ENCODE assay signal across 9 mouse cellular contexts in the genomic region with DNA sequence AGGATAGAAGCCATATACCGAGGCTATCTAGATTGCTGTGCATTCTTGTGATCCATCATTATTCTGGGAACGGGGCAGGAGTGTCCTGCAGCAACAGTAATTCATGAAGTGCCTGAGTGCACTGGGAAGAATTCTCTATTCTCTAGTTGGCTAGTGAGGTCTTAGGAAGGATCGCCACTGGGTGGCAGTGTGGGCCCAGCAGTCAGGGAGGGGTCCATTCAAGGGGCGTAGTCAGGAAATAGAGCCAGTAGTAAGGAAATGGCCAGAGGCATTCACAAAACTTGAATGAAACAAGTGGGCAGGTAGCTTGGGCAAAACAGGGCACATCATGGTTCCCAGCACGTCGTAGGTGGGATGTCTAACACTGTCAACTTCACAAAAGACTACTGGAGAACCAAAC. TPM values are rescaled to one million over a fixed set of nuclear protein-coding genes. Genes with fewer than 3 reads are reported as not detected.
A peak's percentile ranks its signal among the peaks of the same experiment; 100 is the strongest.
DNase-seq lines count a peak whose midpoint lies in the region; ATAC-seq and TF ChIP-seq lines count a peak whose summit lies in the region.
"Had no signal": no experiment of that assay in that cellular context is flagged by ENCODE, and none has a peak within 500 bp of the region (broad histone marks: within the 10 kb centered on the region; RNA-seq: fewer than 3 reads in every experiment).

No protein-coding gene starts in this region.

- peak; percentile 91 for TF ChIP-seq CTCF in lung, embryonic 14.5 days (IDR thresholded peaks at IDR 0.05; ENCODE audit: low read depth)

- 3% methylated on average over 6 of the region's 6 CpGs for WGBS in midbrain, embryonic 14.5 days
- WGBS in midbrain, embryonic 16.5 days = 8% methylated on average over 6 of the region's 6 CpGs
- 6% methylated on average over 6 of the region's 6 CpGs for WGBS in embryonic facial prominence, embryonic 14.5 days
- WGBS in lung, embryonic 14.5 days = 1% methylated on average over 6 of the region's 6 CpGs

- H3K4me3 ChIP-seq in midbrain, embryonic 14.5 days (replicated peaks; ENCODE audit: low read depth, low read length) = no peak overlapping the region
- no peak overlapping the region for H3K4me3 ChIP-seq in midbrain, embryonic 16.5 days (ENCODE audit: low read depth, low read length)
- H3K4me3 ChIP-seq in embryonic facial prominence, embryonic 14.5 days (ENCODE audit: low read depth, low read length) = no peak overlapping the region
- no peak overlapping the region for H3K4me3 ChIP-seq in lung, embryonic 14.5 days (ENCODE audit: low read depth, low read length)
- H3K4me3 ChIP-seq: neural tube, embryonic 12.5 days had no signal

- DNase-seq in midbrain, embryonic 14.5 days = peak; percentile 82
- DNase-seq in adrenal gland, postnatal 14 days = peak; percentile 91
- peak; percentile 70 for DNase-seq in embryonic facial prominence, embryonic 14.5 days (ENCODE audit: low spot score)
- peak; percentile 87 to 92 for DNase-seq in kidney, postnatal 25 days
- DNase-seq in lung, embryonic 14.5 days = peak; percentile 91
- DNase-seq in right cerebral cortex, postnatal 25 days = peak; percentile 65
- DNase-seq in yolk sac, embryonic 10.5 days (ENCODE audit: low spot score) = peak; percentile 75

- no peak overlapping the region for H3K27ac ChIP-seq in midbrain, embryonic 14.5 days (replicated peaks; ENCODE audit: low read depth, low read length)
- H3K27ac ChIP-seq in midbrain, embryonic 16.5 days (ENCODE audit: low read length) = no peak overlapping the region
- no peak overlapping the region for H3K27ac ChIP-seq in embryonic facial prominence, embryonic 14.5 days (replicated peaks; ENCODE audit: low read depth, low read length)
- no peak overlapping the region for H3K27ac ChIP-seq in lung, embryonic 14.5 days (ENCODE audit: low read depth)
- H3K27ac ChIP-seq: neural tube, embryonic 12.5 days had no signal

- H3K36me3 ChIP-seq in midbrain, embryonic 14.5 days (ENCODE audit: control insufficient read depth, insufficient read depth, low read length) = no peaks in the 10 kb centered on the region
- H3K36me3 ChIP-seq in midbrain, embryonic 16.5 days (ENCODE audit: control insufficient read depth, insufficient read depth, low read length) = no peaks in the 10 kb centered on the region
- no peaks in the 10 kb centered on the region for H3K36me3 ChIP-seq in embryonic facial prominence, embryonic 14.5 days (ENCODE audit: control insufficient read depth, insufficient read depth, low read length)
- H3K36me3 ChIP-seq in lung, embryonic 14.5 days (ENCODE audit: insufficient read depth) = no peaks in the 10 kb centered on the region
- H3K36me3 ChIP-seq: neural tube, embryonic 12.5 days had no signal

- no peak for ATAC-seq in midbrain, embryonic 14.5 days (ENCODE audit: low FRiP score, low TSS enrichment)
- ATAC-seq in midbrain, embryonic 16.5 days = no peak
- no peak for ATAC-seq in embryonic facial prominence, embryonic 14.5 days (ENCODE audit: low read depth)
- ATAC-seq in lung, embryonic 14.5 days (ENCODE audit: insufficient read depth) = no peak

- H3K4me1 ChIP-seq in midbrain, embryonic 14.5 days (ENCODE audit: control insufficient read depth, insufficient read depth, low read length) = peaks cover 19% of the 10 kb centered on the region
- H3K4me1 ChIP-seq in midbrain, embryonic 16.5 days (ENCODE audit: control insufficient read depth, insufficient read depth, low read length) = peaks cover 12% of the 10 kb centered on the region
- peaks cover 5% of the 10 kb centered on the region for H3K4me1 ChIP-seq in embryonic facial prominence, embryonic 14.5 days (ENCODE audit: control insufficient read depth, insufficient read depth, low read length)
- peaks cover 12% of the 10 kb centered on the region; the same call in 1 of the 2 replicates for H3K4me1 ChIP-seq in lung, embryonic 14.5 days (ENCODE audit: insufficient read depth)

- no peak overlapping the region for H3K4me2 ChIP-seq in midbrain, embryonic 14.5 days (ENCODE audit: low read length)
- no peak overlapping the region for H3K4me2 ChIP-seq in midbrain, embryonic 16.5 days (ENCODE audit: low read length)
- no peak overlapping the region for H3K4me2 ChIP-seq in embryonic facial prominence, embryonic 14.5 days (ENCODE audit: low read depth, low read length)
- H3K4me2 ChIP-seq in lung, embryonic 14.5 days = no peak overlapping the region
- H3K4me2 ChIP-seq: neural tube, embryonic 12.5 days had no signal

- peaks cover 4% of the 10 kb centered on the region; the same call in 1 of the 2 replicates for H3K27me3 ChIP-seq in midbrain, embryonic 14.5 days (ENCODE audit: control insufficient read depth, insufficient read depth, low read length)
- peaks cover 6% of the 10 kb centered on the region; the same call in 1 of the 2 replicates for H3K27me3 ChIP-seq in midbrain, embryonic 16.5 days (ENCODE audit: control insufficient read depth, insufficient read depth, low read depth, low read length)
- H3K27me3 ChIP-seq in embryonic facial prominence, embryonic 14.5 days (replicated peaks; ENCODE audit: control insufficient read depth, insufficient read depth, low read length) = no peaks in the 10 kb centered on the region
- no peaks in the 10 kb centered on the region for H3K27me3 ChIP-seq in lung, embryonic 14.5 days (ENCODE audit: insufficient read depth, low read length)

- H3K9me3 ChIP-seq in midbrain, embryonic 14.5 days (ENCODE audit: control insufficient read depth, low read length) = no peaks in the 10 kb centered on the region
- no peaks in the 10 kb centered on the region for H3K9me3 ChIP-seq in midbrain, embryonic 16.5 days (replicated peaks; ENCODE audit: control insufficient read depth, low read length, poor library complexity, severe bottlenecking)
- H3K9me3 ChIP-seq in embryonic facial prominence, embryonic 14.5 days (ENCODE audit: control insufficient read depth, low read length) = no peaks in the 10 kb centered on the region
- no peaks in the 10 kb centered on the region for H3K9me3 ChIP-seq in lung, embryonic 14.5 days (ENCODE audit: low read depth, low read length)
- H3K9me3 ChIP-seq: neural tube, embryonic 12.5 days had no signal

- H3K9ac ChIP-seq in midbrain, embryonic 14.5 days (replicated peaks; ENCODE audit: low read length) = no peak overlapping the region
- no peak overlapping the region for H3K9ac ChIP-seq in midbrain, embryonic 16.5 days (ENCODE audit: low read depth, low read length)
- no peak overlapping the region for H3K9ac ChIP-seq in embryonic facial prominence, embryonic 14.5 days (ENCODE audit: low read depth, low read length)
- H3K9ac ChIP-seq in lung, embryonic 14.5 days = no peak overlapping the region
- H3K9ac ChIP-seq: neural tube, embryonic 12.5 days had no signal

RNA-seq across cellular contexts. Expression of gene Cish, which starts 1.6 kb away (rescaled TPM):
- 5.0 and 5.5 TPM in 2 replicates for polyA plus RNA-seq in midbrain, embryonic 14.5 days (2014; fragmentation: Nextera tagmentation; extraction: Ambion mirVana)
- polyA plus RNA-seq in midbrain, embryonic 16.5 days (2015; fragmentation: Nextera tagmentation; extraction: Ambion mirVana) = 8.6 and 9.4 TPM in 2 replicates
- total RNA-seq in adrenal gland, postnatal 14 days (2021) = 20.5 and 63.5 TPM in 2 replicates
- 5.8 and 6.6 TPM in 2 replicates for polyA plus RNA-seq in embryonic facial prominence, embryonic 14.5 days (2014; fragmentation: Nextera tagmentation; extraction: Ambion mirVana)
- 8.5 and 9.2 TPM in 2 replicates for polyA plus RNA-seq in lung, embryonic 14.5 days (2014; fragmentation: Nextera tagmentation; extraction: Ambion mirVana)

RNA-seq across cellular contexts. Expression of gene Mapkapk3, which starts 4.6 kb away (rescaled TPM):
- 1.5 and 1.8 TPM in 2 replicates for polyA plus RNA-seq in midbrain, embryonic 14.5 days (2014; fragmentation: Nextera tagmentation; extraction: Ambion mirVana)
- polyA plus RNA-seq in midbrain, embryonic 16.5 days (2015; fragmentation: Nextera tagmentation; extraction: Ambion mirVana) = 1.5 and 1.9 TPM in 2 replicates
- total RNA-seq in adrenal gland, postnatal 14 days (2021) = 34.9 and 42.8 TPM in 2 replicates
- 10.1 and 12.2 TPM in 2 replicates for polyA plus RNA-seq in embryonic facial prominence, embryonic 14.5 days (2014; fragmentation: Nextera tagmentation; extraction: Ambion mirVana)
- 7.8 and 8.3 TPM in 2 replicates for polyA plus RNA-seq in lung, embryonic 14.5 days (2014; fragmentation: Nextera tagmentation; extraction: Ambion mirVana)

RNA-seq across cellular contexts. Expression of gene Hemk1, which starts 43.9 kb away (rescaled TPM):
- polyA plus RNA-seq in midbrain, embryonic 14.5 days (2014; fragmentation: Nextera tagmentation; extraction: Ambion mirVana) = 20.9 and 21.7 TPM in 2 replicates
- polyA plus RNA-seq in midbrain, embryonic 16.5 days (2015; fragmentation: Nextera tagmentation; extraction: Ambion mirVana) = 19.2 and 19.7 TPM in 2 replicates
- total RNA-seq in adrenal gland, postnatal 14 days (2021) = 23.1 and 23.9 TPM in 2 replicates
- polyA plus RNA-seq in embryonic facial prominence, embryonic 14.5 days (2014; fragmentation: Nextera tagmentation; extraction: Ambion mirVana) = 9.8 and 10.8 TPM in 2 replicates
- 9.8 and 11.3 TPM in 2 replicates for polyA plus RNA-seq in lung, embryonic 14.5 days (2014; fragmentation: Nextera tagmentation; extraction: Ambion mirVana)

RNA-seq across cellular contexts. Expression of gene 6430571L13Rik, which starts 46.2 kb away (rescaled TPM):
- 4.1 and 6.3 TPM in 2 replicates for polyA plus RNA-seq in midbrain, embryonic 14.5 days (2014; fragmentation: Nextera tagmentation; extraction: Ambion mirVana)
- polyA plus RNA-seq in midbrain, embryonic 16.5 days (2015; fragmentation: Nextera tagmentation; extraction: Ambion mirVana) = 10.2 and 11.2 TPM in 2 replicates
- 2.3 and 2.8 TPM in 2 replicates for total RNA-seq in adrenal gland, postnatal 14 days (2021)
- polyA plus RNA-seq in embryonic facial prominence, embryonic 14.5 days (2014; fragmentation: Nextera tagmentation; extraction: Ambion mirVana) = 0.96 and 1.2 TPM in 2 replicates
- polyA plus RNA-seq in lung, embryonic 14.5 days (2014; fragmentation: Nextera tagmentation; extraction: Ambion mirVana) = 0.27 and 0.28 TPM in 2 replicates
